Mouse (Mus musculus) forebrain, embryonic 14.5 days (tissue): ENCODE data around the gene Best1. TPM values are rescaled to one million over a fixed set of nuclear protein-coding genes. Genes with fewer than 3 reads are reported as not detected.

Experiments used
- ATAC-seq: fragments of 200-750 bp; cut with Nextera tagmentation; 2 replicates; pipeline ENCODE4 v1.8.0; 2017; ENCODE audit warnings: mild to moderate bottlenecking, moderate library complexity
- DNase-seq: peaks from one replicate; pipeline ENCODE4 v3.0.0-alpha.2; 2015; ENCODE audit warnings: low spot score
- H3K27ac ChIP-seq: fragments of 300-500 bp; sonication (generic); 2 replicates; pipeline ENCODE4 v1.5.1; 2014; ENCODE audit warnings: low read depth, mild to moderate bottlenecking, control low read depth, low read length, moderate library complexity
- H3K27me3 ChIP-seq: fragments of 300-500 bp; sonication (generic); replicated peaks from 2 replicates; pipeline ENCODE4 v1.6.1; 2014; ENCODE audit warnings: low read length, control low read depth, mixed read lengths; ENCODE audit not compliant: control insufficient read depth, insufficient read depth
- H3K36me3 ChIP-seq: fragments of 300-500 bp; sonication (generic); 2 replicates; pipeline ENCODE4 v1.6.1; 2014; ENCODE audit warnings: low read length, control low read depth; ENCODE audit not compliant: control insufficient read depth, insufficient read depth
- H3K4me1 ChIP-seq: fragments of 300-500 bp; sonication (generic); 2 replicates; pipeline ENCODE4 v1.6.1; 2014; ENCODE audit warnings: antibody characterized with exemption, low read length, control low read depth; ENCODE audit not compliant: control insufficient read depth, insufficient read depth
- H3K4me2 ChIP-seq: fragments of 300-500 bp; sonication (generic); 2 replicates; pipeline ENCODE4 v1.6.1; 2014; ENCODE audit warnings: mild to moderate bottlenecking, control low read depth, low read length
- H3K4me3 ChIP-seq: fragments of 300-500 bp; sonication (generic); 2 replicates; pipeline ENCODE4 v1.5.1; 2014; ENCODE audit warnings: low read depth, low read length, control low read depth
- H3K9ac ChIP-seq: fragments of 300-500 bp; sonication (generic); 2 replicates; pipeline ENCODE4 v1.6.1; 2014; ENCODE audit warnings: mild to moderate bottlenecking, low read length, control low read depth, moderate library complexity
- H3K9me3 ChIP-seq: fragments of 300-500 bp; sonication (generic); replicated peaks from 2 replicates; pipeline ENCODE4 v1.6.1; 2016; ENCODE audit warnings: low read length, control low read depth, mixed read lengths; ENCODE audit not compliant: control insufficient read depth
- WGBS: fragments of 180-500 bp; shearing (Covaris S2); extraction: QIAGEN DNeasy Blood & Tissue Kit; methylation state at CpG from one replicate; pipeline ENCODE4 v1.1.7; 2014; 5-methylcytosine and 5-hydroxymethylcytosine counted together
- polyA plus RNA-seq: library from polyadenylated mRNA; unstranded; fragments of >200 nt; fragmentation: Nextera tagmentation; extraction: Ambion mirVana; gene quantifications from 2 replicates; pipeline ENCODE4 v1.2.1, GENCODE M21; 2014

Best1 gene
- polyA plus RNA-seq, 1 experiment from 2014 or later = 1.4 TPM

DNA sequence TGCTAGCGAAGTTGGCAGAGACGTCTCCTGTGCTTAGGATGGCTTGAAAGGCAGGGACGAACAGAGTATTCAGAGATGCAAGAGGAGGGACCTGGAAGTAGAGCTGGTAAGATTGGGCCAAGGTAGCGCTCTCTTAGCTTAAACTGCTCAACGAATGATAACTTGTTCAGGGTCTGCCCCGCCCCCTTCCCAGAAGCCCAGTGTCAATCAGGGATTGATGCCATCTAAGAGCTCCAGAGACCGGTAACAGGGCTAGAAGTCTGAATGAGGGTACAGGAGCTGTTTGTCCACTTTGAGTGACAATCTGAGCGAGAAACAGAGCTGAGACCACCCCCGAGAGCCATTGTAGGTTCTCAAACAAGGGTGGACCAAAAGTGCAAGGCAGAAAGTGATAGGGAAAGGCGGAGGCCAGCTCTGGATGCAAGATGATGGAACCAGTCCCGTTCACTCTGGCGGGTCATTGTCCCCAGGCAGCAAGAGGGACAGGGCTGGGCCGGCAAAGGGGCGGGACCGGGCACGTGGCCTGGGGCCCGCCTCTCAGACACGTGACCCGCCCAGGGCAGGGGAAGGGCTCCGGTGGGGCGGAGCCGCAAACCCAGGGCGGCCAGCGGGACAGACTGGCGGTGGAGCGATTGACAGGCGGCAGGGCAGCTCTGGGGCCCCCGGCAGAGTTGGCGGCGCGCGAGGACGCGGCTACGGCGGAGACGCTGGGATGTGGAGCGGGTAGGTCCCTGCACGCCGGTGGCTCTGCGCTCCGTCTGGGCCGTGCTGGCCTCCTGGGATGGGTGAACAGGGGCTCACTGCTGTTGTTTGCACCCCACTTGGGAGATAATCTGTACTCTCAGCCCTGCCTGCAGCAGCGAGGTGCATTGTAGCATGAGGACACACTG, 16.4 kb upstream of the Best1 start:
- ATAC-seq = peak; percentile 97
- Histone ChIP-seq H3K9ac (peak overlapping the region; percentile 66), H3K4me3 (peak overlapping the region; percentile 45), H3K9me3 (no peaks in the 10 kb centered on the region), H3K4me1 (peaks cover 11% of the 10 kb centered on the region), H3K27ac (peak overlapping the region; percentile 21; the same call in 1 of the 2 replicates), H3K36me3 (no peaks in the 10 kb centered on the region), H3K27me3 (no peaks in the 10 kb centered on the region), H3K4me2 (peak overlapping the region; percentile 76)
- peak; percentile 90 for DNase-seq
- 5% methylated on average over 44 of the region's 44 CpGs for WGBS

DNA sequence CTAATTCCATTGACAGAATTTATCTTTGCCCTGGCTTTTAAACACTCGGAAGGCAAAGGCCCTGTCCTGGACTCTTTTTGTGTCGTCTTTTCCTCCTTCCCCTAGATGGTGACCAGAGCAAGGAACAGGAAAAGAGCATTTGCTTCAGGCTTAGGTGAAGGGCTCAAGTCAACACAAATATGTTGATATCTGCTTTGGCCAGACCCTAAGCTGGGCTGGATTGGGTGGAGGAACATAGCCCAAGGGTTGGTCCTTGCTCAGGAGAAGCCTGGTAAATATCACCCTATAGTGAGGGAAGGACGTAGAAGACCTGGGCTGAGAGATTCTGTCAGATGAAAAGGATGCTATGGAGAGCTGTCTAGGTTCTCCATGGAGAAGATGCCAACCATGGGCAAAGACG, 14.7 kb upstream of the Best1 start:
- 95% methylated on average over 4 of the region's 4 CpGs for WGBS
- Histone ChIP-seq H3K36me3 (no peaks in the 10 kb centered on the region), H3K4me2 (no peak overlapping the region), H3K27me3 (no peaks in the 10 kb centered on the region), H3K4me3 (no peak overlapping the region), H3K9ac (no peak overlapping the region), H3K4me1 (peaks cover 11% of the 10 kb centered on the region), H3K27ac (no peak overlapping the region), H3K9me3 (no peaks in the 10 kb centered on the region)
- no peak for DNase-seq
- ATAC-seq = no peak

DNA sequence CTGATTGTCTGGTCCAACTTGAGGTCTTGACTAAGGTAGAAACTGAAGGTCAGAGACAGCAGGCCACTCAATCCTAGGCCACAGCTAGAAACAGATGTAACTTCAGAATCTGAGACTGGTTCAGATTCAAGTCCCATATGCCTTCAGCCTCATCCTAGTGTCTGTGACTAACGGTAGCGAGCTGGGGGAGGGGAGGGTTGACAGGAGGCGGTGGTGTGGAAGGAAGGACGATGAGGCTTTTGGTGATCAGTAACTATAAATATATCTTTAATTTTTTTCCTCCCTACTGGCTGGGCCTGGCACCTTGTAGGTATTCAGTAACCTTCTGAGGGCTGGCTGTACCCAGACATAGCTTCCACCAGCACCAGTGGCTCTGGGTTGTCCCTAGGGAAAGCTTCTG, 14.0 kb upstream of the Best1 start:
- Histone ChIP-seq H3K4me3 (no peak overlapping the region), H3K4me1 (peaks cover 11% of the 10 kb centered on the region), H3K4me2 (no peak overlapping the region), H3K27me3 (no peaks in the 10 kb centered on the region), H3K27ac (no peak overlapping the region), H3K9ac (no peak overlapping the region), H3K9me3 (no peaks in the 10 kb centered on the region), H3K36me3 (no peaks in the 10 kb centered on the region)
- no peak for ATAC-seq
- no peak for DNase-seq
- 86% methylated on average over 4 of the region's 4 CpGs for WGBS

DNA sequence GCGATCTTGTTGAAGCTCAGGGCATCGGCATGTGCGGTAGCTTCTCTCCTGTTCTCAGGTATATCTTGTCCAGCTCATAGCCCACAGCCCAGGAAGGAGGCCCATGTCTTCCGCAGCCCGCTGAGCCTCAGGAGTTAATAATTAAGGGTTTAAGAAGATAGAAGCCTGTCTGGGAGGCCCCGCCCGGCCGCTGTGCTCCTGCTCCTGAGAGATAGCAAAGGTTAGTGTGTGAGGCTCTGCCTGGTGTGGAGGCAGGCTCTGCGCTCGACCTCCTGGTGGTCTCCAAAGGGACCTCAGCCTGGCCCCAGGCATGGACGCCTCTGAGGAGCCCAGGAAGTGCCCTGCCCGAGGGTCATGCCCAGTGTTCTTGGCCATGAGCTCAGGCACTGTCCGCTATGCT, 13.4 kb upstream of the Best1 start:
- Histone ChIP-seq H3K9me3 (no peaks in the 10 kb centered on the region), H3K27ac (no peak overlapping the region), H3K36me3 (no peaks in the 10 kb centered on the region), H3K4me1 (peaks cover 11% of the 10 kb centered on the region), H3K9ac (no peak overlapping the region), H3K4me3 (no peak overlapping the region), H3K4me2 (no peak overlapping the region), H3K27me3 (no peaks in the 10 kb centered on the region)
- DNase-seq (no peak), ATAC-seq (no peak)
- WGBS = 86% methylated on average over 13 of the region's 13 CpGs

DNA sequence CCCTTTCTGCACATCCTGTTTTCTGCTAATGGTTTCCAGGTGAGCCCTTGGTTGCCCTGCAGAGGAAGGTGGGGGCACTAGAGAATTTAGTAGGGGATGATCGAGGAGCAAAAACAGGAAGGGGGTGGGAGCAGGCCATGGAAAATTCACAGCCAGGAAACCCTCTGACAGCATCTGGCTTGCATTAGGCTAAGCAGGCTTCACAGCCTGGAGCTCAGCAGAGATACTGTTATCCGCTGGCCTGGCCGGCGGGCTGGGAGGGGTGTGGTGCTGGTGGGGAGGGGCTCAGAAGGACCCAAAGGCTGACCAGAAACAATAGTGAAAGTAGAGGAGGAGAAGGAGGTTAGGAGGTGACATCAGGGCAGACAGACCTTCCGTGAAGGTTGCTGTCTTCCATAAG, 12.5 kb upstream of the Best1 start:
- 78% methylated on average over 5 of the region's 5 CpGs for WGBS
- Histone ChIP-seq H3K9ac (no peak overlapping the region), H3K27ac (no peak overlapping the region), H3K9me3 (no peaks in the 10 kb centered on the region), H3K4me2 (no peak overlapping the region), H3K27me3 (no peaks in the 10 kb centered on the region), H3K36me3 (no peaks in the 10 kb centered on the region), H3K4me1 (peaks cover 8% of the 10 kb centered on the region), H3K4me3 (no peak overlapping the region)
- ATAC-seq = no peak
- no peak for DNase-seq

DNA sequence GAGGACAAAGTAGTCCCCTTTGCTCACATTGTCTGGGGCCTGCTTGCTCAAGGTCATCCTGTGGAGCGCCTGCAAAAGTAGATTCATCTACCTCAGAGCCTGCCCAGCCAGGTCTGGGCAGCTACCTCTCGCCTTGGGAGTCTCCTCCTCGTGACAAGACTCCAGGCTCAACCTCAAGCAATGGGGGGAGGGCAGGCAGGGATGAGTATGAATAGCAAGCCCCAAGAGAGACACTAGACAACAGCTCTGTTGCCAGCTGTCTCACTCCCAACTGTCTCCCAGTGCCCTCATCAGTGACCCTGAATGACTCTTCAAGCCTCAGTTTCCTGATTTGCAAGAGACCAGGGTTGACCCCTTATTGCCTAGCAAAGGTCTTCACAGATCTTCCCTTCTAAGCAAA, 11.9 kb upstream of the Best1 start:
- Histone ChIP-seq H3K4me3 (no peak overlapping the region), H3K9me3 (no peaks in the 10 kb centered on the region), H3K4me1 (peaks cover 3% of the 10 kb centered on the region; the same call in 1 of the 2 replicates), H3K36me3 (no peaks in the 10 kb centered on the region), H3K27ac (no peak overlapping the region), H3K4me2 (no peak overlapping the region), H3K9ac (no peak overlapping the region), H3K27me3 (no peaks in the 10 kb centered on the region)
- WGBS = 66% methylated on average over 3 of the region's 3 CpGs
- no peak for DNase-seq
- ATAC-seq = no peak

DNA sequence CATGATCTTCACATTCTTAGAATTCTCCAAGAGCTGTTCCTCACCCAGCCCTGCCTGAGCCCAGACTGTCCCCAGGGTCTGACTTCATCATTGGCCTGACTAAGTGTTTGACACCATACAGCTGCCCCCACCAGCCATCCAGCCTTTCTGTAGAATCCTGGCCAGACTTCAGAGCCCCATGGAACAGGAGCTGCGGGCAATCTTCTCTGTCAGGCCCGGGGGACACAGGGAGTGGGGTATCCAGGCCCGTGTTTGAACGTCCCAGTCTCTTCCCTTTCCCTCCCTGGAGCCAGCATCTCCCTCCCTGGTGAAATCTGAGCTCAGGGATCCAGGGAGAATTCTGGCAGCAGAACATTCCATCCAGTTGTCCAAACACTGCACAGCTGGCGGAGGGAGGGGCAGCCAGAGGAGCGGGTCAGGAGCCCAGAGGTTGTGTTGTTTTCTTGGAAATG, 11.4 kb upstream of the Best1 start:
- no peak overlapping the region for H3K27ac ChIP-seq
- peaks cover 2% of the 10 kb centered on the region; the same call in 1 of the 2 replicates for H3K4me1 ChIP-seq
- ATAC-seq (no peak), DNase-seq (no peak)
- H3K9me3 ChIP-seq = no peaks in the 10 kb centered on the region
- no peak overlapping the region for H3K9ac ChIP-seq
- no peak overlapping the region for H3K4me2 ChIP-seq
- WGBS = 52% methylated on average over 6 of the region's 6 CpGs
- H3K4me3 ChIP-seq = no peak overlapping the region
- no peaks in the 10 kb centered on the region for H3K36me3 ChIP-seq
- no peaks in the 10 kb centered on the region for H3K27me3 ChIP-seq

DNA sequence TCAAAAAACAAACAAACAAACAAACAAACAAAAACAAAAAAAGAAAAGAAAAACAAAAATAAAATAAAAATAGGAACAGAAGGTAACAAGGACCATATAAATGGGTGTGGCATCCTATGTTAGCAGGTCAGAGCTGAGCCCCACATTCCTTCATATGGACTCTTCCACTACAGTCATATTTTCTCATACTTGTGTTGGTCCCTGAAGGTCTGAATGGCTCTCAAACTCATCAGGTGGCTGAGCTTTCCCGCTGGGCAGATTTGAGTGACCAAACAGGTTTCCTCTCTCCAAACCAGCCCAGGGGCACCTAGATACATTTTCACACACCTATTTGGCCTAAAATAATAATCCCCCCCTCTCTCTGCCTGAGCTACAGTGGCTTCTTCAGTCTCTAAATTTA, 10.0 kb upstream of the Best1 start:
- ATAC-seq (no peak), DNase-seq (no peak)
- Histone ChIP-seq H3K27me3 (no peaks in the 10 kb centered on the region), H3K4me2 (no peak overlapping the region), H3K27ac (no peak overlapping the region), H3K4me3 (no peak overlapping the region), H3K9ac (no peak overlapping the region), H3K4me1 (no peaks in the 10 kb centered on the region), H3K36me3 (no peaks in the 10 kb centered on the region), H3K9me3 (no peaks in the 10 kb centered on the region)
- WGBS = 87% methylated on average over 1 of the region's 1 CpGs

DNA sequence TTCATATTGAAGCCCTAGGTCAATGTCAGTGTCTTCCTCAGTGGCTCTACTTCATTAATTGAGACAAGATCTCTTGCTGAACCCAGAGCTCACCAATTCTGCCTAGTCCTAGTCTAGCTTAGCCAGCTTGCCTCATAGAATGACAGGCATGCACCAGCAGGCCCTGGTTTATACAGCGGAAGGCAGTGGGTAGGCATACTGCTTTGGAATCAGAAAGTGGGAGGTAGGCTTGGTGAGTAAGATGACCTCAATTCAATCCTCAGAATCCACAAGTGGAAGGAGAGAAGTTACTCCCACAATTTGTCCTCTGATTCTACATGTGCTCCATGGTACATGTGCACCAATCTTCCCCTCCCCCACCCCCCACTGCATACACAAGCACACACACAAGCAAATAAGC, 2.3 kb upstream of the Best1 start:
- Histone ChIP-seq H3K4me2 (no peak overlapping the region), H3K4me3 (no peak overlapping the region), H3K9me3 (no peaks in the 10 kb centered on the region), H3K27me3 (no peaks in the 10 kb centered on the region), H3K36me3 (no peaks in the 10 kb centered on the region), H3K4me1 (no peaks in the 10 kb centered on the region), H3K27ac (no peak overlapping the region), H3K9ac (no peak overlapping the region)
- ATAC-seq = no peak
- no peak for DNase-seq
- 97% methylated on average over 1 of the region's 1 CpGs for WGBS
